Mouse (Mus musculus): Measurements from ENCODE around the gene Lmcd1.

The Lmcd1 gene

GRCm38 (mm10) chr6:112278805-112279204 is 5.2 kb downstream of the Lmcd1 start:
- TF ChIP-seq CTCF (conservative IDR thresholded peaks at IDR 0.05; ENCODE audit: low read length): no peak
- no peak for TF ChIP-seq NANOG (IDR thresholded peaks at IDR 0.05; ENCODE audit: borderline replicate concordance, low read length)
- no peak for TF ChIP-seq POU5F1 (IDR thresholded peaks at IDR 0.05; ENCODE audit: borderline replicate concordance, low read length)
- H3K9me3 ChIP-seq (ENCODE audit: low read length): no peaks in the 10 kb centered on the region
- no peaks in the 10 kb centered on the region for H3K36me3 ChIP-seq (ENCODE audit: insufficient read depth, low read length)
- no peak overlapping the region for H3K4me3 ChIP-seq (replicated peaks; ENCODE audit: low read length)
- peaks cover 15% of the 10 kb centered on the region for H3K27me3 ChIP-seq (ENCODE audit: insufficient read depth, low read length)
- peaks cover 8% of the 10 kb centered on the region for H3K4me1 ChIP-seq (replicated peaks; ENCODE audit: low read depth, low read length)

GRCm38 (mm10) chr6:112280161-112280560 is 6.6 kb downstream of the Lmcd1 start:
- H3K36me3 ChIP-seq (ENCODE audit: insufficient read depth, low read length): no peaks in the 10 kb centered on the region
- no peak for TF ChIP-seq CTCF (conservative IDR thresholded peaks at IDR 0.05; ENCODE audit: low read length)
- no peak for TF ChIP-seq POU5F1 (IDR thresholded peaks at IDR 0.05; ENCODE audit: borderline replicate concordance, low read length)
- TF ChIP-seq NANOG (IDR thresholded peaks at IDR 0.05; ENCODE audit: borderline replicate concordance, low read length): no peak
- H3K9me3 ChIP-seq (ENCODE audit: low read length): no peaks in the 10 kb centered on the region
- H3K4me1 ChIP-seq (replicated peaks; ENCODE audit: low read depth, low read length): peaks cover 5% of the 10 kb centered on the region; the same call in 1 of the 2 replicates
- 0 out of 2 replicates have a peak, but pooled peaks cover 3% of the 10 kb centered on the region for H3K27me3 ChIP-seq (ENCODE audit: insufficient read depth, low read length)
- H3K4me3 ChIP-seq (replicated peaks; ENCODE audit: low read length): no peak overlapping the region

GRCm38 (mm10) chr6:112280945-112281344 is 7.4 kb downstream of the Lmcd1 start:
- no peak for TF ChIP-seq NANOG (IDR thresholded peaks at IDR 0.05; ENCODE audit: borderline replicate concordance, low read length)
- TF ChIP-seq CTCF (conservative IDR thresholded peaks at IDR 0.05; ENCODE audit: low read length): no peak
- no peak for TF ChIP-seq POU5F1 (IDR thresholded peaks at IDR 0.05; ENCODE audit: borderline replicate concordance, low read length)
- Histone ChIP-seq H3K27me3 (ENCODE audit: insufficient read depth, low read length) (no peaks in the 10 kb centered on the region), H3K4me1 (replicated peaks; ENCODE audit: low read depth, low read length) (peaks cover 5% of the 10 kb centered on the region; the same call in 1 of the 2 replicates), H3K36me3 (ENCODE audit: insufficient read depth, low read length) (no peaks in the 10 kb centered on the region), H3K9me3 (ENCODE audit: low read length) (peaks cover under 1% of the 10 kb centered on the region), H3K4me3 (replicated peaks; ENCODE audit: low read length) (no peak overlapping the region)

GRCm38 (mm10) chr6:112281935-112282334 is 8.4 kb downstream of the Lmcd1 start:
- Histone ChIP-seq H3K27me3 (ENCODE audit: insufficient read depth, low read length) (no peaks in the 10 kb centered on the region), H3K9me3 (ENCODE audit: low read length) (peaks cover 3% of the 10 kb centered on the region), H3K4me1 (replicated peaks; ENCODE audit: low read depth, low read length) (peaks cover 5% of the 10 kb centered on the region; the same call in 1 of the 2 replicates), H3K4me3 (replicated peaks; ENCODE audit: low read length) (no peak overlapping the region), H3K36me3 (ENCODE audit: insufficient read depth, low read length) (no peaks in the 10 kb centered on the region)
- TF ChIP-seq NANOG (IDR thresholded peaks at IDR 0.05; ENCODE audit: borderline replicate concordance, low read length) (no peak), CTCF (conservative IDR thresholded peaks at IDR 0.05; ENCODE audit: low read length) (no peak), POU5F1 (IDR thresholded peaks at IDR 0.05; ENCODE audit: borderline replicate concordance, low read length) (no peak)

GRCm38 (mm10) chr6:112284087-112284486 is 10.5 kb downstream of the Lmcd1 start:
- H3K36me3 ChIP-seq (ENCODE audit: insufficient read depth, low read length): no peaks in the 10 kb centered on the region
- H3K4me3 ChIP-seq (replicated peaks; ENCODE audit: low read length): no peak overlapping the region
- H3K4me1 ChIP-seq (replicated peaks; ENCODE audit: low read depth, low read length): peaks cover 14% of the 10 kb centered on the region
- TF ChIP-seq POU5F1 (IDR thresholded peaks at IDR 0.05; ENCODE audit: borderline replicate concordance, low read length): no peak
- peaks cover 3% of the 10 kb centered on the region for H3K9me3 ChIP-seq (ENCODE audit: low read length)
- H3K27me3 ChIP-seq (ENCODE audit: insufficient read depth, low read length): no peaks in the 10 kb centered on the region

- no peaks in the 10 kb centered on the region for H3K36me3 ChIP-seq (ENCODE audit: insufficient read depth, low read length)
- TF ChIP-seq POU5F1 (IDR thresholded peaks at IDR 0.05; ENCODE audit: borderline replicate concordance, low read length) (no peak), CTCF (conservative IDR thresholded peaks at IDR 0.05; ENCODE audit: low read length) (no peak)
- H3K4me1 ChIP-seq (replicated peaks; ENCODE audit: low read depth, low read length): peaks cover 14% of the 10 kb centered on the region
- H3K4me3 ChIP-seq (replicated peaks; ENCODE audit: low read length): peak overlapping the region; percentile 17; the same call in 1 of the 2 replicates
- H3K9me3 ChIP-seq (ENCODE audit: low read length): peaks cover 3% of the 10 kb centered on the region
- H3K27me3 ChIP-seq (ENCODE audit: insufficient read depth, low read length): no peaks in the 10 kb centered on the region
Observed at GRCm38 (mm10) chr6:112287671-112288070, 14.1 kb downstream of the Lmcd1 start.

- H3K4me1 ChIP-seq (replicated peaks; ENCODE audit: low read depth, low read length): peaks cover 14% of the 10 kb centered on the region
Observed at GRCm38 (mm10) chr6:112288271-112288670, 14.7 kb downstream of the Lmcd1 start.

GRCm38 (mm10) chr6:112291146-112291545 is 17.6 kb downstream of the Lmcd1 start:
- H3K9me3 ChIP-seq (ENCODE audit: low read length): peaks cover under 1% of the 10 kb centered on the region
- no peaks in the 10 kb centered on the region for H3K36me3 ChIP-seq (ENCODE audit: insufficient read depth, low read length)
- TF ChIP-seq NANOG (IDR thresholded peaks at IDR 0.05; ENCODE audit: borderline replicate concordance, low read length): no peak
- no peak for TF ChIP-seq CTCF (conservative IDR thresholded peaks at IDR 0.05; ENCODE audit: low read length)
- TF ChIP-seq POU5F1 (IDR thresholded peaks at IDR 0.05; ENCODE audit: borderline replicate concordance, low read length): no peak
- H3K4me3 ChIP-seq (replicated peaks; ENCODE audit: low read length): no peak overlapping the region
- H3K4me1 ChIP-seq (replicated peaks; ENCODE audit: low read depth, low read length): peaks cover 10% of the 10 kb centered on the region
- H3K27me3 ChIP-seq (ENCODE audit: insufficient read depth, low read length): no peaks in the 10 kb centered on the region

More at GRCm38 (mm10) chr6:112288271-112288670, 14.7 kb downstream of the Lmcd1 start:
- Histone ChIP-seq H3K4me3 (replicated peaks; ENCODE audit: low read length) (no peak overlapping the region), H3K27me3 (ENCODE audit: insufficient read depth, low read length) (no peaks in the 10 kb centered on the region), H3K9me3 (ENCODE audit: low read length) (peaks cover 3% of the 10 kb centered on the region), H3K36me3 (ENCODE audit: insufficient read depth, low read length) (no peaks in the 10 kb centered on the region)
- TF ChIP-seq POU5F1 (IDR thresholded peaks at IDR 0.05; ENCODE audit: borderline replicate concordance, low read length): no peak
- TF ChIP-seq NANOG (IDR thresholded peaks at IDR 0.05; ENCODE audit: borderline replicate concordance, low read length): no peak
- TF ChIP-seq CTCF (conservative IDR thresholded peaks at IDR 0.05; ENCODE audit: low read length): no peak

- H3K4me3 ChIP-seq (replicated peaks; ENCODE audit: low read length): no peak overlapping the region
- no peak for TF ChIP-seq CTCF (conservative IDR thresholded peaks at IDR 0.05; ENCODE audit: low read length)
- no peak for TF ChIP-seq POU5F1 (IDR thresholded peaks at IDR 0.05; ENCODE audit: borderline replicate concordance, low read length)
- TF ChIP-seq NANOG (IDR thresholded peaks at IDR 0.05; ENCODE audit: borderline replicate concordance, low read length): no peak
- no peaks in the 10 kb centered on the region for H3K36me3 ChIP-seq (ENCODE audit: insufficient read depth, low read length)
- no peaks in the 10 kb centered on the region for H3K27me3 ChIP-seq (ENCODE audit: insufficient read depth, low read length)
- H3K9me3 ChIP-seq (ENCODE audit: low read length): no peaks in the 10 kb centered on the region
- no peaks in the 10 kb centered on the region for H3K4me1 ChIP-seq (replicated peaks; ENCODE audit: low read depth, low read length)
Observed at GRCm38 (mm10) chr6:112293320-112293719, 19.8 kb downstream of the Lmcd1 start.

All from E14TG2a.4 (cell line).